Mouse (Mus musculus) midbrain, embryonic 12.5 days (tissue): ENCODE data around the gene Fndc3a. TPM values are rescaled to one million over a fixed set of nuclear protein-coding genes. Genes with fewer than 3 reads are reported as not detected.

Source experiments
- ATAC-seq: fragments of 200-750 bp; cut with Nextera tagmentation; 2 replicates; pipeline ENCODE4 v1.8.0; 2017; ENCODE audit warnings: low read depth, moderate TSS enrichment, moderate library complexity; ENCODE audit not compliant: low FRiP score
- H3K27ac ChIP-seq: fragments of 300-500 bp; sonication (generic); replicated peaks from 2 replicates; pipeline ENCODE4 v1.5.1; 2016; ENCODE audit warnings: mild to moderate bottlenecking
- H3K27me3 ChIP-seq: fragments of 300-500 bp; sonication (generic); 2 replicates; pipeline ENCODE4 v1.6.1; 2016; ENCODE audit warnings: mild to moderate bottlenecking
- H3K36me3 ChIP-seq: fragments of 300-500 bp; sonication (generic); 2 replicates; pipeline ENCODE4 v1.6.1; 2016
- H3K4me1 ChIP-seq: fragments of 300-500 bp; sonication (generic); 2 replicates; pipeline ENCODE4 v1.6.1; 2016
- H3K4me2 ChIP-seq: fragments of 300-500 bp; sonication (generic); replicated peaks from 2 replicates; pipeline ENCODE4 v1.6.1; 2016; ENCODE audit warnings: mild to moderate bottlenecking, moderate library complexity
- H3K4me3 ChIP-seq: fragments of 300-500 bp; sonication (generic); 2 replicates; pipeline ENCODE4 v1.5.1; 2016; ENCODE audit warnings: mild to moderate bottlenecking
- H3K9ac ChIP-seq: fragments of 300-500 bp; sonication (generic); replicated peaks from 2 replicates; pipeline ENCODE4 v1.6.1; 2016; ENCODE audit warnings: mild to moderate bottlenecking, moderate library complexity
- H3K9me3 ChIP-seq: fragments of 300-500 bp; sonication (generic); 2 replicates; pipeline ENCODE4 v1.6.1; 2016; ENCODE audit warnings: mild to moderate bottlenecking
- WGBS: fragments of 180-500 bp; shearing (Covaris S2); methylation state at CpG from one replicate; pipeline ENCODE4 v1.1.7; 2016; 5-methylcytosine and 5-hydroxymethylcytosine counted together
- polyA plus RNA-seq: library from polyadenylated mRNA; unstranded; fragments of >200 nt; fragmentation: Nextera tagmentation; extraction: Ambion mirVana; gene quantifications from 2 replicates; pipeline ENCODE4 v1.2.1, GENCODE M21; 2016

Gene Fndc3a
- polyA plus RNA-seq, 1 experiment from 2014 or later: 43.5 TPM

DNA sequence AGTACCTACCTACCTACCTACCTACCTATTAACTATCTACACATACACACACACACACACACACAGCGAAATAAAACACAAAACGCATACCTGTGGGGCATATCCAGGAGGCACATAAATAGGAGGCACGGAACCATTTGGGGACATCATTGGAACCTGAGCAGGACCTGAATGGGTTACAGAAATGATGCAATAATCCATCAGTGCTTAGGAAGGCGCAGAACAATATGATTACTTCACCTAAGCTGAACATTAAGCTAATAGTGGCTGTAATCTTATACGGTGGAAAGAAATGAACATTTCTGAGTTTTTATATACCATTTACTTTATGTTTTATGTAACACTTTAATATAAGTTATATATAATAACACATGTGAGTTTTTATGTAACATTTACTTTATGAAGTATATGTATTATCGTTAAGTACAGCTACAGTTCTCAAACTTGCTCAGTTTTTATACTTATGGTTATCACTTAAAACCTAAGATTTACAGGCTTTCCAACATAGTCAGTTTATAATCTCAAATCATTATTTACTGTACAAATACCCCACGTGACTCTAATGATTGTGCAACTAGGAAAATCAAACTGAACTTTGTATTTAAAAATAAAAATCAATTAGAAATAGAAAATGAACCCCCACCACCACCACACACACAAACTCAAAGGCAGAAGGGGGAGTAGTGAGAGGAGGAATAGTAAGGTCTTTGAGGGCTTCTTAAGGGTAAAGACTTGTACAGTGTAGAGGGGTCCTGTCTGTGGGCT lies 110.6 kb downstream of the Fndc3a start:
- ATAC-seq: no peak
- no peak overlapping the region for H3K27ac ChIP-seq
- H3K9me3 ChIP-seq: no peaks in the 10 kb centered on the region
- H3K36me3 ChIP-seq: no peaks in the 10 kb centered on the region; the same call in 1 of the 2 replicates
- no peak overlapping the region for H3K9ac ChIP-seq
- peaks cover 17% of the 10 kb centered on the region for H3K4me1 ChIP-seq
- H3K27me3 ChIP-seq: no peaks in the 10 kb centered on the region
- WGBS: 94% methylated on average over 7 of the region's 7 CpGs
- no peak overlapping the region for H3K4me2 ChIP-seq
- no peak overlapping the region for H3K4me3 ChIP-seq

DNA sequence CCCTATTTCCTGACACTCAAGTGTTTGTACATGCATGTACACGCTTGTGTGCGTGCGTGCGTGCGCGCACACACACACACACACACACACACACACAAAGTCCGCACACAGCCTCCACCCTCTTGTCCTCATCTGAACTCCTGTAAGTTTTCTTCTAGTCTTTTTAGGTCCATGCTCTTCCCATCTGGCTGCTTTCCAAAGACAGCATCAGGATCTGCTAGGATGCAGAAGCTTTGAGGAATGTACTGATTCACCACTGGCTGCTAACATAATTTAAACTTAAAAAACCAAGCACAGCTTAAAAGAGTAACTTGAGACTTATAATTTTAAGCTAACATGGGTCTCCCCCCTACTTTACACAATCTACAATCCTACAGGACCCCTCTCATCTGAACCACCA lies 115.6 kb downstream of the Fndc3a start:
- H3K4me3 ChIP-seq: no peak overlapping the region
- H3K9ac ChIP-seq: no peak overlapping the region
- no peak overlapping the region for H3K4me2 ChIP-seq
- no peaks in the 10 kb centered on the region for H3K9me3 ChIP-seq
- ATAC-seq: no peak
- WGBS: 96% methylated on average over 7 of the region's 7 CpGs
- H3K36me3 ChIP-seq: peaks cover 6% of the 10 kb centered on the region
- H3K4me1 ChIP-seq: no peaks in the 10 kb centered on the region
- no peaks in the 10 kb centered on the region for H3K27me3 ChIP-seq
- H3K27ac ChIP-seq: no peak overlapping the region

DNA sequence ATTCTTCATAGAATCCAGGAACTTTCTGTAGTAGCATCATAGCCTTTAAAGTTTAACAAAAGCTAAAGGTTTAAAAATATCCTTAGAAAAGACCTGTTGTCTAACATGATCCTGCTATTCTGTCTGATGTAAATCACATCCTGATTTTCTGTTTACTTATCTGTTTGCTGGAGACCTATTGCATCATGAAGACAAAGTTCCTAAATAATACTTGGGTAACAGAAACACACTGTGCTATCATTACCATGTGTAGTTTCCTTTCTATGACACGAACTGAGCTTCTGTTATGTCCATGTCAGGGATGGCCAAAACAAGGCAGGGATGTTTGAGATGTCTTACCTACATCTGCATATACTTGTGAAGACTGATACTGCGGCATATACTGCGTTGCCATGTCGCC lies 120.4 kb downstream of the Fndc3a start:
- Histone ChIP-seq H3K36me3 (peaks cover 21% of the 10 kb centered on the region), H3K27me3 (no peaks in the 10 kb centered on the region), H3K9ac (no peak overlapping the region), H3K4me2 (no peak overlapping the region), H3K4me1 (no peaks in the 10 kb centered on the region), H3K27ac (no peak overlapping the region), H3K4me3 (no peak overlapping the region), H3K9me3 (no peaks in the 10 kb centered on the region)
- WGBS: 94% methylated on average over 4 of the region's 4 CpGs
- no peak for ATAC-seq

DNA sequence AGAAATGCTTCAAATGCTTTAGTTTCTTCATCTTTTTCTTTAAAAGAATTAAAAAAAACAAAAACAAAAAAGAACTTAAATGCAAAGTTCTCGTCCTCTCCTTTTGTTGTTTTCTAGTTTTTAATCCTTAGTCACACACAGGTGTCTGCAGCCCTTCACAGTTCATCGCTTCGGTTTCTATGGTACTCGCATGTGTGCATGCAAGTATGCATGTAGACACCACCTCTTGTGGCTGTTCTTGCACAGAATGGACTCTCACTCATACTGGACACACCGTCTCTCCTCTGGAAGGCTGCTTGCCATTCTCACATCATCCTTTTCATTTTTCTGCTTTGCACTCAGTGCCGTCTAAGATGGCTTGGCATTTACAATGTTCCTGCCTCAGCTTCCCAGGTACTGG lies 126.8 kb downstream of the Fndc3a start:
- Histone ChIP-seq H3K27me3 (no peaks in the 10 kb centered on the region), H3K36me3 (peaks cover 30% of the 10 kb centered on the region), H3K27ac (no peak overlapping the region), H3K9me3 (no peaks in the 10 kb centered on the region), H3K9ac (no peak overlapping the region), H3K4me1 (peaks cover 4% of the 10 kb centered on the region; the same call in 1 of the 2 replicates), H3K4me2 (no peak overlapping the region), H3K4me3 (no peak overlapping the region)
- no peak for ATAC-seq
- 31% methylated on average over 6 of the region's 6 CpGs for WGBS

DNA sequence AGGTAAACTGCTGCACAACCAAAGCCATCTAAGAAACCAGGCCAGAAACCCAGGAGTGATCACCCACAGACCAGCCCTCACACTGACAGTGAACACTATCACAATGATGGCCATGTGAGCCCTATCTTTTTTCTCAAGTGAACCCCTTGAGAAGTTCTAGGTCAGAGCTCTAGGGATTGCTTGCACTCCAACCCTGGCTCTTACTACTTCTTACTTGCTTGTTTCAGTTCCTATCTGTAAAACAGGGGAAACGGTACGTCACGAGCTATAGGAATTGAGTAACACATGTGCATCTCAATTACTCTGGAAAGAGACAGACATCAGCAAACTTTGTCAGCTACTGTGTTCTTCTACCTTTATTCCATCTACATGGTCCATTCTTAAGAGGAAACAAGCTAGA lies 128.8 kb downstream of the Fndc3a start:
- no peak overlapping the region for H3K4me3 ChIP-seq
- H3K4me2 ChIP-seq: no peak overlapping the region
- H3K27ac ChIP-seq: no peak overlapping the region
- peaks cover 4% of the 10 kb centered on the region; the same call in 1 of the 2 replicates for H3K4me1 ChIP-seq
- WGBS: 91% methylated on average over 3 of the region's 3 CpGs
- no peak for ATAC-seq
- no peaks in the 10 kb centered on the region for H3K27me3 ChIP-seq
- H3K9me3 ChIP-seq: no peaks in the 10 kb centered on the region
- H3K36me3 ChIP-seq: peaks cover 33% of the 10 kb centered on the region
- no peak overlapping the region for H3K9ac ChIP-seq

DNA sequence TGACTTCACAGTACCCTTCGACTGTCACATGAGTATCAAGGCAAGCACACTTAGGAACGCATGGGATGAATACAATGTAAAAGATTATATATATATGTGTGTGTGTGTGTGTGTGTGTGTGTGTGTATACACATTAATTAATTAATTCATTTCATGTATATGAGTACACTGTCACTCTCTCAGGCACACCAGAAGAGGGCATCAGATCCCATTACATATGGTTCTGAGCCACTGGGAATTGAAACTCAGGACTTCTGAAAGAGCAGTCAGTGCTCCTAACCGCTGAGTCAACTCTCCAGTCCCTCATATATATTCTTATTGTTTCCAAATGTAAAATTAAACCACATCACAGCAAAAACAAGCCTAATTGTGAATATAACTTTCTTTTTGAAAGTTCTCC lies 133.5 kb downstream of the Fndc3a start:
- 90% methylated on average over 3 of the region's 3 CpGs for WGBS
- Histone ChIP-seq H3K9me3 (no peaks in the 10 kb centered on the region), H3K27me3 (no peaks in the 10 kb centered on the region), H3K9ac (no peak overlapping the region), H3K4me1 (no peaks in the 10 kb centered on the region), H3K4me2 (no peak overlapping the region), H3K4me3 (no peak overlapping the region), H3K27ac (no peak overlapping the region), H3K36me3 (peaks cover 57% of the 10 kb centered on the region)
- ATAC-seq: no peak

DNA sequence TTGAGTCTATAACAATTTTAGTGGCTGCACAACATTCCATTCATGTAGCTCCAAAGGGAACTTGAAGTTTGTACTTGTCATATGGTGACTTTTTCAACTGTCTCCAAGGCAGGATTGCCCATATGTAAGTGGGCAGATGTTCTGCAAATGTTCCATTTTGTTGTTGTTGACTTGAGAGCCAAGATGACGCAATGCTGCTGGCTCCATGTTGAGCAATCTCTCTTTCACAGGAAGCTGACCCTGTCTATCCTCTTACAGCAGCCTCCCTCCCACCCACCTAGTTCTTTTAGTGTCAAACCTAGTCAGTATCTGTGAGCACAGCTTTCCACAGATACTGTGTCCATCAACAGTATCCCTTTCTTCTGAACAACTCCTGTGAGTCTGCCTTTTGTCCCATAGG lies 145.9 kb downstream of the Fndc3a start:
- H3K4me2 ChIP-seq: no peak overlapping the region
- H3K36me3 ChIP-seq: peaks cover 51% of the 10 kb centered on the region
- no peak for ATAC-seq
- no peaks in the 10 kb centered on the region for H3K27me3 ChIP-seq
- no peaks in the 10 kb centered on the region for H3K4me1 ChIP-seq
- no peaks in the 10 kb centered on the region for H3K9me3 ChIP-seq
- H3K4me3 ChIP-seq: no peak overlapping the region
- 92% methylated on average over 1 of the region's 1 CpGs for WGBS
- no peak overlapping the region for H3K9ac ChIP-seq
- no peak overlapping the region for H3K27ac ChIP-seq

DNA sequence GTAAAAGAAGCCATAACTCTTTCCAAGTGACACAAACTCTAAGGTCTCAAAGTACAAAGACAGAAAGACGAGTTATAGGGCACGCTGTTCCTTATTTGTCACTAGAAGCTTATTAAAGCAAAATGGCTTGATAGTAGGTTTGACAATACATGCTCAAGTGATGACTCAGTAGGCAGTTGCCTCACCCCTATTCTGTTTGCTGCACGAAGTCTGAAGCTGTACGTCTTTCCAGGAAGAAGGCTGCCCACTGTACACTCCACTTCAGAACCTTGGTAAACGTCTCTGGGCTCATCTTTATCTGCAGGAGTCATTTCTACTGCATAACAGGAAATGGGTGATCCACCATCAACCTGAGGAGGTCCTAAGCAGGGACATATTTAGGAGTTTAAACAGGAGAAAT lies 151.0 kb downstream of the Fndc3a start:
- Histone ChIP-seq H3K27ac (no peak overlapping the region), H3K27me3 (no peaks in the 10 kb centered on the region), H3K4me1 (no peaks in the 10 kb centered on the region), H3K36me3 (peaks cover 56% of the 10 kb centered on the region), H3K4me3 (no peak overlapping the region), H3K9ac (no peak overlapping the region), H3K9me3 (no peaks in the 10 kb centered on the region), H3K4me2 (no peak overlapping the region)
- 91% methylated on average over 5 of the region's 5 CpGs for WGBS
- no peak for ATAC-seq

DNA sequence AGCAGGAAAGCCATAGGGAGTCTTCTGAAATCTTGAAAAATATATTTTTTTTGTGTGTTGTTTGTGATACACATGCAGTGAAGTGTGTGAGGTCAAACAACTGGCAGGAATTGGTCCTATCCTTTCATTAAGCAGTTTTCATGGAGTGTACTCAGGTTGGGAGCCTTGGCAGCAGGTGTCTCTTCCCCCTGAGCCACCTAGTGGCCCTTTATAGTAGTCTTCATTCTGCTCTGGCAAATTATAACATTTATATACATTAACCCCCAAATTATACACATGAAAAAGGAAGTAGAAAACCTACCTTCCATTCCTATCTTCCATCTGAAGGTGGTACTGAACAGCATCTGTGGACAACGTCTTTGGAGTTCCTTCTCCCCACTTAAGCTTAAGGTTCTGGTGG lies 154.0 kb downstream of the Fndc3a start:
- WGBS: 70% methylated on average over 1 of the region's 1 CpGs
- Histone ChIP-seq H3K4me2 (no peak overlapping the region), H3K27ac (no peak overlapping the region), H3K36me3 (peaks cover 74% of the 10 kb centered on the region), H3K27me3 (no peaks in the 10 kb centered on the region), H3K9ac (no peak overlapping the region), H3K9me3 (no peaks in the 10 kb centered on the region), H3K4me1 (no peaks in the 10 kb centered on the region), H3K4me3 (no peak overlapping the region)
- no peak for ATAC-seq

DNA sequence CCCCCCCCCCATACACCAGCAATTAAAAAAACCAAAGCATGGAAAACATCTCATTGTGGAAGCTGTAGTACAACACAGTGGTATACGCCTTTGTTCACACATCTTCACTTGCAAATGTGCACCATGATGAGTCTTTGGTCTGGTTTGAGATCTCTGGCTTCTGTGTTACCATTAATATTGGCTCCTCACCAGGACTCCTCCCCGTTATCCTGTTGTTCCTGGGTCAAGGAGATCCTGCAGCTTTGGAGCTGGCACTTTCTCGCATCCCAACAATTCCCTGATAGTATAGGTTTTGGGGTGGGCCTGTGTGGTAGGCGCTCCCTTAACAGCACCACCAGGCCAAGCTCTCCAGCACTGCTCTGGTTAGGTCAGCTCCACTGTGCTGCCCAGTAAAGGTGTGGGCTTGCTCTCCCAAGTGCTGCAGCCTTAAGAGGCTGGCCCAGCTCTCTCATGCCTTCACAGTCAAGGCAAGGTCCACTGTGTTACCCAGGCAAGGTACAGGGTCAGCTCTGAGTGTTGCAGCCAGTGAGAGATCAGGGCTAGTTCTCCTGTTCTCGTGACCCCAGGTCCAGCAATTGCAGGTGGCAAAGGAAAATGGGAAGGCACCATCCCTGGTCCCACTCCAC lies 173.3 kb downstream of the Fndc3a start:
- Histone ChIP-seq H3K4me2 (no peak overlapping the region), H3K4me3 (no peak overlapping the region), H3K27me3 (peaks cover 22% of the 10 kb centered on the region), H3K4me1 (peaks cover 12% of the 10 kb centered on the region; the same call in 1 of the 2 replicates), H3K9me3 (no peaks in the 10 kb centered on the region), H3K36me3 (peaks cover 21% of the 10 kb centered on the region; the same call in 1 of the 2 replicates), H3K9ac (no peak overlapping the region), H3K27ac (no peak overlapping the region)
- no peak for ATAC-seq
- 88% methylated on average over 5 of the region's 5 CpGs for WGBS

DNA sequence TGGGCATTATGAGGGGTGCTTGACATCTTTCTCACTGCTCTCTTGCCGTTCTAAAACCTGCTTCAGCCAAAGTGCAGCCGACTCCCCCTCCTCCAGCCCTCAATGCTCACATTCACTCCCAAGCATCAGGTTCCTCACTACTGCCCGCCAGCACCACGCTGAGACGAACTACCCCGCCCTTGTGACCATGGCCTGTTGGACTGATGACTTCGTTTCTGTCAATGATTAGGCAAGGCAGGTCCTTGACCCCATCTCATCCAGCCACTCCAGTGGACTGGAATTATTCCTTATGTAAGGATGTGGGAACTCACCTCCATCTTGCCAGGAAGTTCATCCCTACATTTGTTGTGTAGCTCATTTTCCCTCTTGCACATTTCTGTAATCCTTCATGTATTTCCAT lies 175.9 kb downstream of the Fndc3a start:
- H3K36me3 ChIP-seq: 0 out of 2 replicates have a peak, but pooled peaks cover 3% of the 10 kb centered on the region
- no peak overlapping the region for H3K4me3 ChIP-seq
- H3K27me3 ChIP-seq: peaks cover 40% of the 10 kb centered on the region
- H3K27ac ChIP-seq: no peak overlapping the region
- no peaks in the 10 kb centered on the region for H3K9me3 ChIP-seq
- no peak for ATAC-seq
- H3K9ac ChIP-seq: no peak overlapping the region
- WGBS: 88% methylated on average over 7 of the region's 7 CpGs
- H3K4me2 ChIP-seq: no peak overlapping the region
- peaks cover 12% of the 10 kb centered on the region; the same call in 1 of the 2 replicates for H3K4me1 ChIP-seq

DNA sequence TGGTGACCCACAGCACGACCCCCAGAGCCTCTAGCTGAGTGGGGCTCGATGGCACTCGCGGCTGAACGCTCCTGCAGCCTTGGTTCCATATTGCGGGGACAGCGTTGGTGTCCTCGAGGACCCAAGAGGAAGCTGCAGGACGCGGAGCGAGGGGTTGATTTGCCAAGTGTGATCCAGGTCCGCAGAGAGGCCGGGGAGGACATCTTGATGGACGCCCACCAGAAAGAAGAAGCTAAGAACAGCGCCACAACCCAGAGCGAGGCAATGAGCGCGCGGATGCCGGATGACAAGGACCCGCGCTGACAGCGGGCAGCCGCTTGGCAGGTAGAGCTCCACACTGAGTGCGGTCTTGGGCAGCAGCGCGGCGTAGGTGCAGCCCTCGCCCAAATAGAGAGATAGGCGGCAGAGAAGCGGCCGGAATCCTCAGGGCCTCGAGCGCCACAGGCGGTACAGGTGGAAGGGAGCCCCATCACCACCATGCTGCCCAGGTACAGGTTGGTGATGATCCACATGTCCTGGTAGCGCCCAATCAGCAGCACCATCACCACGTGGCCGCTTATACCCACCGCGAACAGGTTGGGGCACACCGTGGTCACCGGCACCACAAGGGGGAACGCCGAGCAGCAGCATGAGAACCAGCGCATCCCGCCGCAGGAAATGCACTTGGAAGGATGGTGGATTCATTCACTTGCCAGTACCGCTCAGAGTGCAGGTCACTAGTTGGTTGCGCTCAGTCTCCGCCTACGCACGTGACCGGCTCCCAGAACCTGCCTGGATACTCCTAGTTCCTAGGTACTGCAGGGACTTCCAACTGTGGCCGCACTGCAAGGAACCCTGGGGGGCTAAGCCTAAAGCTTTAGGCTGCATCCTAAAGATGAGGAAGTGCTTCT lies 177.5 kb downstream of the Fndc3a start:
- H3K9ac ChIP-seq: peak overlapping the region; percentile 47
- H3K36me3 ChIP-seq: no peaks in the 10 kb centered on the region
- H3K4me1 ChIP-seq: peaks cover 12% of the 10 kb centered on the region; the same call in 1 of the 2 replicates
- H3K27ac ChIP-seq: no peak overlapping the region
- peaks cover 40% of the 10 kb centered on the region for H3K27me3 ChIP-seq
- ATAC-seq: peak; percentile 64
- H3K4me3 ChIP-seq: peak overlapping the region; percentile 49
- 3% methylated on average over 54 of the region's 54 CpGs for WGBS
- peak overlapping the region; percentile 96 for H3K4me2 ChIP-seq
- H3K9me3 ChIP-seq: no peaks in the 10 kb centered on the region
